Mouse (Mus musculus) stomach, adult 2 months (tissue): ENCODE measurements around the gene Mettl23. TPM values are rescaled to one million over a fixed set of nuclear protein-coding genes. Genes with fewer than 3 reads are reported as not detected.

ENCODE experiments used
- polyA plus RNA-seq: library from polyadenylated mRNA; depleted of rRNA; stranded (reverse); fragments of >200 nt; gene quantifications from 2 replicates; pipeline ENCODE4 v1.2.3, GENCODE M21; 2012; rRNA removed

The Mettl23 gene
- 7.8 and 13.4 TPM in 2 replicates for polyA plus RNA-seq

DNA sequence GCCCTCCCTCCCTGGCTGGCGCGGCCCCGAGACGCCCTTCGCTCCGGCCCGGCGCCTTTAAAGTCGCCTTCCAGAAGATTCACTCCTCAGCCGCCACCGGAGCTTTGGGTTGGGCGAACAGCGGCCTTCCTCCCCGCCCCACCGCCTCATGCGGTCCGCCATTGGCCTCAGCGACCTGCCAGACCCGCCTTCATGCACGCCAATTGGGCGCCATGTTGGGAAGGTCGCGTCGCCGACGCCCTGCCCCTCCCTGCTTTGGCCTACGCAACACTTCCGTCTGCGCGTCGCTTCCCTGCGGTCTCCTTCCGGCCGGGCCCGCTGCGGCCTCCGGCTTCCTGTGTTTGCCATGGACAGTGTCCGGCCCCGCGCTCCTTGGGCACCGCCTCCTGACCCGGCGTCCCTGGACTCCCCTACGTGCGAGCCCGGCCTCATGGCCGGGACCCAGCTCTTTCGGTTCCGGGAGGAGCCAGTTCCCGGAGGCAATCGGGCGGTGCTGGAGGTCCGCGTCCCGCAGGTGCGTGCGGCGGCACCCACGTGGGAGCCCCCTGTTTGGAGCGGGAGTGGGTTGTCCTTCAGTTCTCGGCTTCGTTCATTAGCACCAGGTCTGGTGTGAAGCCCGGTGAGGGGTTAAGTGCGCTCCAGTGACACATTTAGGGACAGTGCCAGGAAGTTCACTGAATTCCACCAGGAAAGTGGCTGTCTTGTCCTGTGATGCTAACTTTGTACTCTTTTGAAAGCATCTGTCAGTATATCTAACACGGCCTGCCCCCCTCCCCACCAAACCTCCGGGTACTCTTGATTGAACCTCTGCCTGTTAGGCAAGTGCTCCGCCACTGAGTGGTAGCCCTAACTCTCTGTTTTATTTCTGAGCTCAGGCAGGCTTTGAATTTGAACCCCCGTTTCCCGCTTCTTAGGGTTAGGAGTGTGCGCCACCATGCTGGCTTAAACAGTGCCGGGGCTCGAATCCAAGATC lies at the start of gene Mettl23, which contains the start of gene Jmjd6:
TSS of gene Mettl23 (plus strand) at position 18 of the 973 bp plus-strand sequence.
TSS of gene Jmjd6 (minus strand) at position 189 of the 973 bp plus-strand sequence.

GRCm38 (mm10) chr11:116827534-116828165 lies 15.4 kb upstream of the Mettl23 start, which contains the start of gene Mxra7:
Gene Mxra7 (minus strand): TSS chr11:116828046.

GRCm38 (mm10) chr11:116852291-116852890 lies 9.3 kb downstream of the Mettl23 start, which contains the start of gene Mfsd11:
Gene Mfsd11 (plus strand): TSS chr11:116852440.

DNA sequence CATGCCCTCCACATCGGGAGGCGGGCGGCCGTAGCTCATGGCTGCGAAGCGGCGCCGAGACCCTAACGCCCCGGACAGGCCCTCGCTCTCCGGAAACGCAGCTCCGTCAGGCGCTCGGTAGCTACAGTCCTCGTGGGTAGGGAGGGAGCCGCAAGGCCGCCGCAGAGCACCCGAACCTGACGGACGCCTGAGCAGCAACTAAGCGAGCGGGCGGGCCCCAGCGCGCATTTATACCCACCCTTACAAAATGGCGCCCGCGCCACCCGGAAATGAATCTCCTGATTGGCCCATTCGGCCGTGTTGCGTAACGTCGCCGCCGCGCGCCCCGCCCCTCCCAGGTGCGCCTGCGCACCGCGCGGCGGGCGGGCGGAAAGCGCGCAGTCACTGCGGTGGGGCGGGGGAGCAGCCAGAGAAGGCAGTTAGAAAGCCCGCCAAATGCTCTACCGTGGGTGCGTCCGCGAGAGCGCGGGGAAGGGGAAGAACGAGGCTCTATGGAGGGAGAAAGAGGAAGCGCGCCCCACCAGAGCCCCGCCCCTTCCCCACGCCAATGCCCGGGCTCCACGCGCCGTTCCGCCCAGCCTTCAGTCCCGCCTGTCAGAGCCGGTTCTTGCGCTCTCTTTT lies 9.9 kb downstream of the Mettl23 start, which contains the start of gene Srsf2:
TSS of gene Srsf2 (minus strand) at position 204 of the 621 bp plus-strand sequence.

Other genes starting within 250 kb of the Mettl23 start
- 19.1 and 19.6 TPM in 2 replicates for gene Rhbdf2, start 216.3 kb upstream of the Mettl23 start, polyA plus RNA-seq
- gene Prcd, start 189.7 kb upstream of the Mettl23 start, polyA plus RNA-seq = 0.45 and 0.75 TPM in 2 replicates
- gene Cygb, start 189.0 kb upstream of the Mettl23 start, polyA plus RNA-seq = 21.5 and 28.4 TPM in 2 replicates
- not detected in 2 replicates for gene St6galnac1, start 67.8 kb upstream of the Mettl23 start, polyA plus RNA-seq
- gene Mxra7, start 15.2 kb upstream of the Mettl23 start, polyA plus RNA-seq = 44.7 and 91.7 TPM in 2 replicates
- 7.5 and 10.0 TPM in 2 replicates for gene Jmjd6, start 171 bp downstream of the Mettl23 start, polyA plus RNA-seq
- 13.2 and 17.1 TPM in 2 replicates for gene Mfsd11, start 9.2 kb downstream of the Mettl23 start, polyA plus RNA-seq
- gene Srsf2, start 9.8 kb downstream of the Mettl23 start, polyA plus RNA-seq = 241 and 393 TPM in 2 replicates
- 0.89 and 0.91 TPM in 2 replicates for gene Mgat5b, start 75.6 kb downstream of the Mettl23 start, polyA plus RNA-seq